Mouse (Mus musculus) forebrain, embryonic 14.5 days (tissue): Measurements from ENCODE around the gene Mybph. TPM values are rescaled to one million over a fixed set of nuclear protein-coding genes. Genes with fewer than 3 reads are reported as not detected.

Source experiments
- ATAC-seq: fragments of 200-750 bp; cut with Nextera tagmentation; 2 replicates; pipeline ENCODE4 v1.8.0; 2017; ENCODE audit warnings: mild to moderate bottlenecking, moderate library complexity
- DNase-seq: peaks from one replicate; pipeline ENCODE4 v3.0.0-alpha.2; 2015; ENCODE audit warnings: low spot score
- H3K27ac ChIP-seq: fragments of 300-500 bp; sonication (generic); 2 replicates; pipeline ENCODE4 v1.5.1; 2014; ENCODE audit warnings: low read depth, mild to moderate bottlenecking, control low read depth, low read length, moderate library complexity
- H3K27me3 ChIP-seq: fragments of 300-500 bp; sonication (generic); replicated peaks from 2 replicates; pipeline ENCODE4 v1.6.1; 2014; ENCODE audit warnings: low read length, control low read depth, mixed read lengths; ENCODE audit not compliant: control insufficient read depth, insufficient read depth
- H3K36me3 ChIP-seq: fragments of 300-500 bp; sonication (generic); 2 replicates; pipeline ENCODE4 v1.6.1; 2014; ENCODE audit warnings: low read length, control low read depth; ENCODE audit not compliant: control insufficient read depth, insufficient read depth
- H3K4me1 ChIP-seq: fragments of 300-500 bp; sonication (generic); 2 replicates; pipeline ENCODE4 v1.6.1; 2014; ENCODE audit warnings: antibody characterized with exemption, low read length, control low read depth; ENCODE audit not compliant: control insufficient read depth, insufficient read depth
- H3K4me2 ChIP-seq: fragments of 300-500 bp; sonication (generic); 2 replicates; pipeline ENCODE4 v1.6.1; 2014; ENCODE audit warnings: mild to moderate bottlenecking, control low read depth, low read length
- H3K4me3 ChIP-seq: fragments of 300-500 bp; sonication (generic); 2 replicates; pipeline ENCODE4 v1.5.1; 2014; ENCODE audit warnings: low read depth, low read length, control low read depth
- H3K9ac ChIP-seq: fragments of 300-500 bp; sonication (generic); 2 replicates; pipeline ENCODE4 v1.6.1; 2014; ENCODE audit warnings: mild to moderate bottlenecking, low read length, control low read depth, moderate library complexity
- H3K9me3 ChIP-seq: fragments of 300-500 bp; sonication (generic); replicated peaks from 2 replicates; pipeline ENCODE4 v1.6.1; 2016; ENCODE audit warnings: low read length, control low read depth, mixed read lengths; ENCODE audit not compliant: control insufficient read depth
- WGBS: fragments of 180-500 bp; shearing (Covaris S2); extraction: QIAGEN DNeasy Blood & Tissue Kit; methylation state at CpG from one replicate; pipeline ENCODE4 v1.1.7; 2014; 5-methylcytosine and 5-hydroxymethylcytosine counted together
- polyA plus RNA-seq: library from polyadenylated mRNA; unstranded; fragments of >200 nt; fragmentation: Nextera tagmentation; extraction: Ambion mirVana; gene quantifications from 2 replicates; pipeline ENCODE4 v1.2.1, GENCODE M21; 2014

Gene Mybph
- polyA plus RNA-seq, 1 experiment from 2014 or later = 0.10 TPM

DNA sequence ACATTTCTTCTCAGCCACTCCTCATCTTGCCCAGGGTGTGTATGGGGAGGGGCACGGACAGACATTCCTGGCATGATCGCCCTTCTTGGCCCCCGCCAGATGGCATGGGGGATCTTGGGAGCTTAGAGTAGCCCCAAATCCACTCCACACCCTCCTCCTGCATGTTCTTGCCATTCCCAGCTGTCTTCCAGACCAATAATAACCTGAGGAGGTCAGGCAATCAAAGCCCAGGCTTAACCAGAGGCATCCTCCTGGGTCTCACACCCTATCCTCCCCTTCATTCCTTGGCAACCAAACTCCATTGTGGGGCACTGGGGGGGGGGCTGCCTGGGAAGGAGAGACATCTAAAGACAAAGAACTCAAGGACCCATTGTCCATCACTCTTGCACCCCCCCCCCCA lies 32.8 kb upstream of the Mybph start:
- DNase-seq (no peak), ATAC-seq (no peak)
- no peak overlapping the region for H3K4me3 ChIP-seq
- H3K27ac ChIP-seq = no peak overlapping the region
- H3K36me3 ChIP-seq = no peaks in the 10 kb centered on the region
- H3K4me1 ChIP-seq = no peaks in the 10 kb centered on the region
- H3K27me3 ChIP-seq = no peaks in the 10 kb centered on the region
- no peak overlapping the region for H3K4me2 ChIP-seq
- no peaks in the 10 kb centered on the region for H3K9me3 ChIP-seq
- WGBS = 89% methylated on average over 3 of the region's 3 CpGs
- H3K9ac ChIP-seq = no peak overlapping the region

DNA sequence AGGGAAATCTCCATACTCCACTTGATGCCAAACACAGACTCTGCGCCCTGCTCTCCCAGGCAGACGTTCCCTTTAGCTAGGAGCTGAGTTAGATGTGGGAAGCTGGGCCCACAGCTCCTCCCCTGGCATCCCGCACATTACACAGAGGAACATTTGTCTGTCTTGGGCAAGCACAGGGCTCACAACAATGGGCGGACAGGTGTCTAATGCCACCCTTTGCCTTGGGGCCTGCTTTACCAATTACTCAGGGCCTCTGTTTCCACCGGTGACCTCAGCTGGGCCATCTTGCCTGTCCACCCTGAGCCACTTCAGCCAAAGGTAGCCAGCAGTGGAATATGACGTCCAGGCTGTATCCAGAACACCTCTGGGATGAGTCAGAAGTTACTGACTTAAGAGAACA lies 31.8 kb upstream of the Mybph start:
- Histone ChIP-seq H3K4me3 (no peak overlapping the region), H3K9me3 (no peaks in the 10 kb centered on the region), H3K4me1 (no peaks in the 10 kb centered on the region), H3K27me3 (no peaks in the 10 kb centered on the region), H3K9ac (no peak overlapping the region; the same call in 1 of the 2 replicates), H3K36me3 (no peaks in the 10 kb centered on the region), H3K4me2 (no peak overlapping the region), H3K27ac (no peak overlapping the region)
- ATAC-seq (no peak), DNase-seq (no peak)
- WGBS = 89% methylated on average over 6 of the region's 6 CpGs

DNA sequence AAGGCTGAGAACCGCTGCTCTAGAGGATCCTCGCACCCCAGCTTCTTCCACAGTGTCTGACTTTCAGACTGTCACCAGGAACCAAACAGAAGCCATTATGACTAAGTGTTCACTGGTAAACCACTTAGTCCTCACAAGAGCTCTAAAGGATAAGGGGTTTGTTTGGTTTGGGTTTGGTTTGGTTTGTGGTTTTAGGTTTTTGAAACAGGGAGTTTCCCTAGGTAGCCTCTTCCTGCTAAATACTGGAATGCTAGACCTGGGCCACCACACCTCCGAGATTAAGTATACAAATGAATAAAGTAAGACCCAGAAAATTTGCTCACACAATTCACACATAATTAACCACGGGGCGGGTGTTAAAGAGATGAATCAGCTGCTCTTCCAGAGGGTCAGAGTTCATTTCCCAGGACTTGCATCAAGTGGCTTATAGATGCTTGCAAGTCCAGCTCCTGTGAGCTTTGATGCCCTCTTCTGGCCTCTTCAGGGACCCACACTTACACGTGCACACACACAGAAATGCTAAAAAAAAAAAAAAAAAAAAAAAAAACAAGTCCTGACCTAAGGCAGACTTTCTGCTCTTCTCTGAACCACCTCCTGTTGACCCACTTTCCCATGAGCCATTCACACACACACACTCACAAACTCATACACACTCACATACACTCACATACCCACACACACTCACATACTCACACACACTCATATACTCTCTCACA lies 30.6 kb upstream of the Mybph start:
- Histone ChIP-seq H3K4me1 (no peaks in the 10 kb centered on the region), H3K4me3 (no peak overlapping the region), H3K36me3 (no peaks in the 10 kb centered on the region), H3K27me3 (no peaks in the 10 kb centered on the region), H3K27ac (no peak overlapping the region), H3K9ac (no peak overlapping the region), H3K4me2 (no peak overlapping the region), H3K9me3 (no peaks in the 10 kb centered on the region)
- no peak for ATAC-seq
- no peak for DNase-seq
- WGBS = 86% methylated on average over 6 of the region's 6 CpGs

DNA sequence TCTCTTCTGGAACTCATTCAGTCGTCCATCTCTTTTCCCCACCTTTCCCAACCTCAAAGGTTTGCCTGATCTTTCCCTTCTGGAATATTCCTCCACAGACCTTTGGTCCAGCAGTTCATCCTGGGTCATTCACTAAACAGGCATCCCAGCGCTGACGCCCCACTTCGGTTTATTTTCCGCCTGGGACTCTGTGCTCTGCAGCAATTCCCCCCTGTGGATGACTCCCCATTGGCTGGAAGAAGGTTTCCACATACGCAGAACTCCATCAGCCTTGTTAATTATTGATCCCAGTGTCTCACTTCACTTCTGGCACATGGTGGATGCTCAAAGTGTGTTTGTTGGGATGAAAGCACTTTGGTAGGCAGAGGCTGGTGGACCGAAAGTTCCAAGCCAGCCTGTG lies 29.8 kb upstream of the Mybph start:
- Histone ChIP-seq H3K4me3 (no peak overlapping the region), H3K27ac (no peak overlapping the region), H3K27me3 (no peaks in the 10 kb centered on the region), H3K4me1 (no peaks in the 10 kb centered on the region), H3K9ac (no peak overlapping the region), H3K4me2 (no peak overlapping the region), H3K36me3 (no peaks in the 10 kb centered on the region), H3K9me3 (no peaks in the 10 kb centered on the region)
- 90% methylated on average over 7 of the region's 7 CpGs for WGBS
- ATAC-seq = no peak
- DNase-seq = no peak

DNA sequence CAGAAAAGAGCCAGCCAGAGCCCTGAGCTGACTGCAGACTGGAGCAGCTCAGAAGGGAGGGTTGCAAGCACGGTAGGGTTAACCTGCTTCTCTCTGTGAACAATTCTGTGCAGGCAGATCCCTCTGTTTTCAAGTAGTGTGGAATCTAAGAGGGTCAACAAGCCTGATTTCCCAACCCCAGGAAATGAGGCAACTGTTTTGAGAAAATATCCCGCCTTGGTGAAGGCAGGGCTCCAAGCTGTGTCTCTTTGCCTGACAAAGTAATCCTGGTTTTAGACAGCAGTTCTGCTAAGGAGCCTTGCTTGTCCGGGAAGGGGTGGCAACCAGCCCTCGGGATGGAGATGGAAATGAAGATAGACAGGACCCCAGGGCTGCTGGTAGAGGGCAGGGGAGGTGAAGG lies 28.8 kb upstream of the Mybph start:
- H3K4me1 ChIP-seq = no peaks in the 10 kb centered on the region
- no peak for DNase-seq
- no peak overlapping the region for H3K9ac ChIP-seq
- H3K27me3 ChIP-seq = no peaks in the 10 kb centered on the region
- no peak overlapping the region for H3K27ac ChIP-seq
- H3K4me3 ChIP-seq = no peak overlapping the region
- H3K9me3 ChIP-seq = no peaks in the 10 kb centered on the region
- no peak overlapping the region for H3K4me2 ChIP-seq
- no peaks in the 10 kb centered on the region for H3K36me3 ChIP-seq
- ATAC-seq = no peak
- WGBS = 65% methylated on average over 4 of the region's 4 CpGs

DNA sequence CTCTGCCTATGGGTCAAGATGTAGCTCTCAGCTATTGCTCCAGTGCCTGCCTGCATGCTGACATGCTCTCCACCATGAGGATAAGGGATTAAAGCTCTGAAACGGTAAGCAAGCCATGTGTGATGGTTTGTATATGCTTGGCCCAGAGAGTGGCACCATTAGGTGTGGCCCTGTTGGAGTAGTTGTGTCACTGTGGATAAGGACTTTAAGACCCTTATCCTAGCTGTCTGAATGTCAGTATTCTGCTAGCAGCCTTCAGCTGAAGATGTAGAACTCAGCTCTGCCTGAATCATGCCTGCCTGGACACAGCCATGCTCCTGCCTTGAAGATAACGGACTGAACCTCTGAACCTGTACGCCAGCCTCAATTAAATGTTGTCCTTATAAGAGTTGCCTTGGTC lies 26.7 kb upstream of the Mybph start:
- no peak overlapping the region for H3K27ac ChIP-seq
- WGBS = 90% methylated on average over 3 of the region's 3 CpGs
- DNase-seq (no peak), ATAC-seq (no peak)
- no peaks in the 10 kb centered on the region for H3K36me3 ChIP-seq
- no peak overlapping the region for H3K4me3 ChIP-seq
- no peak overlapping the region for H3K4me2 ChIP-seq
- no peak overlapping the region for H3K9ac ChIP-seq
- H3K4me1 ChIP-seq = no peaks in the 10 kb centered on the region
- no peaks in the 10 kb centered on the region for H3K27me3 ChIP-seq
- no peaks in the 10 kb centered on the region for H3K9me3 ChIP-seq

DNA sequence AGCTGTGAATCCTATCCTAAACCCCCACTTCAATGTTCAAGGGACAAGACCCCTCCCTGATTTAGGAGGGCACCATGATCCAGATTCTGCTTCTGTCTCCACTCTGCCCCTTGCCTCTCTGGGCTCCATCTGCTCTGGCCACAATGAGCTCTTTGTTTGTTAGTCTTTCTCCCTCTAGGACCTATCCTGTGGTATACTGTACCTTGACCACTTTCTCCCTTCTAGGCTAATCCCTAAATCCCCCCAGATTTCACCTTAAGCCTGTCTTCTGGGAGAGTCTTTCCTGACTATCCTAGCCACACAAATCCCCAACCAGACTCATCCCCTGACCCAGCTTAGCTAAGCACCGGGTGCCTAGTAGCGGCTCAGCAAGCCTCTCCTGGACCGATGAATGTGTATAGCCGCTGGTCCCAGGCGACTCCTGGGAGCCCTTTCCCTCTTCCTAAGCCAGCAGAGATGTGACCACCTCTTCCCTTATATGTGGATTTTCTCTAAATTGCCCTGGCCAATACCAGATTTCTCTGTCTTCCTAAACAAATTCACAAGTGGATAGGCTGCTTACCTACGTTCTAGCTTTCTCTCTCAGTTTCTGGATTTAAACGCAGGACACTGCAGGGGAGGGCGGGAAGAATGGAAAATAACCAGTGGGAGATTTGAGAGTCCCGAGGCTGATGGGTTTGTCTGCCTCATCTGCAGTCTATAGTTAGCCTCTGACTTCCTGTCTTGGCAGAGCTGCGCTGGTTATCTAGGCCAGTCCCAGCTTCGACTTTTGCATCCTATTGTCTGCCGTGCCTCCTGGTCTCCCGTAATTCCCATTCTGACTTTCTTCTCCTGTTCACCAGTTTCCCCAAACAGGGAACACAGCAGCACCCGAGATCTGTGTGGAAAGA lies 25.6 kb upstream of the Mybph start:
- no peaks in the 10 kb centered on the region for H3K27me3 ChIP-seq
- H3K27ac ChIP-seq = no peak overlapping the region
- H3K4me1 ChIP-seq = no peaks in the 10 kb centered on the region
- no peak for DNase-seq
- WGBS = 56% methylated on average over 14 of the region's 14 CpGs
- ATAC-seq = no peak
- H3K9ac ChIP-seq = no peak overlapping the region
- no peaks in the 10 kb centered on the region for H3K9me3 ChIP-seq
- H3K4me2 ChIP-seq = no peak overlapping the region
- H3K4me3 ChIP-seq = no peak overlapping the region
- H3K36me3 ChIP-seq = no peaks in the 10 kb centered on the region

DNA sequence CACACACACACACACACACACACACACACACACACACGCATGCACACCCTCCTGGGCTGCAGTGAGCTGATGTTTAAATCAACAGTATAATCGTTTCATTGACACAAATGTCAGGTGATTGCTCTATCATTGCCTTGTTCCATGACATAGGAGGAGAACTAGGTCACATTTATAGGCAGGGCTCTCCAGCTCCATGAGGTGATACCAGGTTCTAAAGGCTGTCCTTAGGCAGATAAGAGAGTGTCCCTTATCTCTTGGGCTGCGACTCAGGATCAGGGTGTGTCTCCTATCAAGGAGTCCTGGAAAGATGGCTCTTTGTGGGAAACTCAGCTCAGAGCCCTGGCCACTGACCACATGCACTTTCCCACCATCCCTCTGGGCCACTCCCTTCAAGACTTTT lies 24.7 kb upstream of the Mybph start:
- DNase-seq (no peak), ATAC-seq (no peak)
- H3K9ac ChIP-seq = no peak overlapping the region
- no peak overlapping the region for H3K27ac ChIP-seq
- H3K4me3 ChIP-seq = no peak overlapping the region
- H3K9me3 ChIP-seq = no peaks in the 10 kb centered on the region
- H3K4me2 ChIP-seq = no peak overlapping the region
- H3K27me3 ChIP-seq = no peaks in the 10 kb centered on the region
- H3K4me1 ChIP-seq = no peaks in the 10 kb centered on the region
- no peaks in the 10 kb centered on the region for H3K36me3 ChIP-seq
- 91% methylated on average over 3 of the region's 3 CpGs for WGBS
